Mouse (Mus musculus) urinary bladder, adult 18-20 months (tissue): ENCODE measurements around the gene Cdyl.
A peak's percentile ranks its signal among the peaks of the same experiment; 100 is the strongest.

ENCODE experiments used
- DNase-seq, 2 experiments: peaks; one replicate each; pipeline ENCODE4 v3.0.0; 2022; ENCODE audit warnings: low spot score in 2 of 2, mixed read lengths in 2 of 2

Cdyl gene

GRCm38 (mm10) chr13:35800270-35800669 lies 140.6 kb downstream of the Cdyl start:
- DNase-seq = no peak

GRCm38 (mm10) chr13:35805727-35806126 lies 146.1 kb downstream of the Cdyl start:
- DNase-seq = no peak

GRCm38 (mm10) chr13:35806165-35806564 lies 146.5 kb downstream of the Cdyl start:
- no peak for DNase-seq

- no peak for DNase-seq
These were observed 147.4 kb downstream of the Cdyl start for GRCm38 (mm10) chr13:35807016-35807415.

- no peak for DNase-seq
These were observed 147.9 kb downstream of the Cdyl start for GRCm38 (mm10) chr13:35807525-35807924.

- no peak for DNase-seq
These were observed 148.3 kb downstream of the Cdyl start for GRCm38 (mm10) chr13:35807940-35808339.

GRCm38 (mm10) chr13:35809252-35810159 lies 149.9 kb downstream of the Cdyl start:
- DNase-seq = no peak

- no peak for DNase-seq
These were observed 150.5 kb downstream of the Cdyl start for GRCm38 (mm10) chr13:35810160-35810537.

- DNase-seq = no peak
These were observed 151.9 kb downstream of the Cdyl start for GRCm38 (mm10) chr13:35811361-35812190.

GRCm38 (mm10) chr13:35812191-35812440 lies 152.5 kb downstream of the Cdyl start:
- no peak for DNase-seq

GRCm38 (mm10) chr13:35813348-35814127 lies 153.9 kb downstream of the Cdyl start:
- no peak for DNase-seq

GRCm38 (mm10) chr13:35815205-35815726 lies 155.6 kb downstream of the Cdyl start:
- no peak for DNase-seq

- no peak for DNase-seq
These were observed 156.2 kb downstream of the Cdyl start for GRCm38 (mm10) chr13:35815782-35816368.

GRCm38 (mm10) chr13:35817626-35818025 lies 158.0 kb downstream of the Cdyl start:
- DNase-seq = no peak

- no peak for DNase-seq
These were observed 158.4 kb downstream of the Cdyl start for GRCm38 (mm10) chr13:35818060-35818459.

- no peak for DNase-seq
These were observed 162.3 kb downstream of the Cdyl start for GRCm38 (mm10) chr13:35821821-35822454.

- no peak for DNase-seq
These were observed 163.2 kb downstream of the Cdyl start for GRCm38 (mm10) chr13:35822795-35823194.

- no peak for DNase-seq
These were observed 166.0 kb downstream of the Cdyl start for GRCm38 (mm10) chr13:35825639-35826038.

GRCm38 (mm10) chr13:35832676-35833075 lies 173.0 kb downstream of the Cdyl start:
- DNase-seq = no peak

- peak in 1 of 2 experiments; percentile 15 for DNase-seq
These were observed 174.3 kb downstream of the Cdyl start for GRCm38 (mm10) chr13:35833941-35834340.

GRCm38 (mm10) chr13:35835669-35836068 lies 176.0 kb downstream of the Cdyl start:
- no peak for DNase-seq
